Mouse (Mus musculus) G1E (cell line): ENCODE results near the gene Kifap3.

Source experiments
- CTCF ChIP-seq: IDR thresholded peaks from 2 replicates; pipeline ENCODE4 v1.5.1; 2012; ENCODE audit warnings: low read depth, low read length, inconsistent platforms, mixed read lengths
- POLR2AphosphoS5 ChIP-seq: IDR thresholded peaks from 2 replicates; pipeline ENCODE4 v1.6.1; 2012; ENCODE audit warnings: low read depth, low read length, inconsistent platforms; ENCODE audit not compliant: insufficient replicate concordance
- TAL1 ChIP-seq: conservative IDR thresholded peaks from 2 replicates; pipeline ENCODE4 v1.6.1; 2012; ENCODE audit warnings: low read depth, low read length, inconsistent platforms, mixed read lengths

GRCm38 (mm10) chr1:163757462-163758207 is 21.7 kb upstream of the Kifap3 start:
- TF ChIP-seq CTCF (no peak), TAL1 (no peak), POLR2AphosphoS5 (no peak)
